ENCODE assay signal across 8 mouse cellular contexts in the genomic region with DNA sequence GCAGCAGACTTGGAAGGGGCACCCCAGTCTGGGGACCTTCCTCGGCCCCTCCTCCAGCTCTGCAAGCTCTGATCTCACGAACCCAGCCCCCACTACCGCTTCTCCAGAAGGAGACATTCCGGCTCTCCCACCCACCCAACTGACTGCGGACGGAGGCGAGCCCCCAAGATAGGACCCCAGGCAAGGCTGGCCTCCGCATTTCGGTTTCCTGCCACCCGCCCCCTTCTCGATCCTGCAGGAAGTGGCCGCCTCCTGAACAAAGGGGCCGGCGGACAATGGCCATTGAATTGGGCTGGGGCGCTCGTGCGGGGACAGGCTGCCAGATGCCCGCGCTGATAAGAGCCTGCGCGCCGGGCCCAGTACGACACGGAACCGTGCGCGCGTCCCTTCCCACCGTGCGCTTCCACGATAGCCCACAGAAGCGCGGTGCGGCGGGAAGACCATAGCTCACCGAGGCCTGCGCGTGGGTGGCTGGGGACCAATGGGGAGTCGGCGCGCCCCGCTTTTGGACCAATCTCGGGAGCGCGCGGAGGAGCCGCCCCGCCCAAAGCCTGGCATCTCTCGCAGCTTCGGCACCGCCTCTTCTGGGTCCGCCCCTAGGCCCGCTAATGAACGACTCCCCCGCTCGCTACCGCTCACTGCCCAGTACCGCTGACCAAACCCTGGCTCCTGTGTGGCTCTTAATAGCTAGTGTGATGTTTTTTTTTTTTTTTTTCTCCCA. TPM values are rescaled to one million over a fixed set of nuclear protein-coding genes. Genes with fewer than 3 reads are reported as not detected.
DNase-seq lines count a peak whose midpoint lies in the region; ATAC-seq and TF ChIP-seq lines count a peak whose summit lies in the region.

No protein-coding gene starts in this region.

- H3K27ac ChIP-seq in embryonic facial prominence, embryonic 12.5 days = peak overlapping the region; percentile 79
- 0 out of 2 replicates have a peak overlapping the region, but pooled peaks have one; percentile 42 for H3K27ac ChIP-seq in kidney, adult 2 months (ENCODE audit: insufficient read depth, low read depth, low read length)
- peak overlapping the region; percentile 84 for H3K27ac ChIP-seq in limb, embryonic 12.5 days
- H3K27ac ChIP-seq in midbrain, embryonic 14.5 days (replicated peaks; ENCODE audit: low read depth, low read length) = peak overlapping the region; percentile 94
- 0 out of 2 replicates have a peak overlapping the region, but pooled peaks have one; percentile 6 for H3K27ac ChIP-seq in spleen, adult 2 months (ENCODE audit: insufficient read depth, low read length)

- ATAC-seq in embryonic facial prominence, embryonic 12.5 days (ENCODE audit: insufficient number of reproducible peaks, insufficient read depth, low FRiP score, low TSS enrichment) = peak; percentile 68
- ATAC-seq in limb, embryonic 12.5 days (ENCODE audit: insufficient number of reproducible peaks, insufficient read depth, low FRiP score, low TSS enrichment, low read depth) = peak; percentile 78
- peak; percentile 91 for ATAC-seq in midbrain, embryonic 14.5 days (ENCODE audit: low FRiP score, low TSS enrichment)

- TF ChIP-seq CTCF in kidney, adult 2 months (conservative IDR thresholded peaks at IDR 0.05; ENCODE audit: insufficient read depth, insufficient read length, low read depth, low read length) = no peak
- TF ChIP-seq CTCF in spleen, adult 2 months (IDR thresholded peaks at IDR 0.05; ENCODE audit: extremely low read depth, insufficient read depth, insufficient read length, insufficient replicate concordance) = no peak

- WGBS in embryonic facial prominence, embryonic 12.5 days = under 1% methylated on average over 58 of the region's 58 CpGs
- under 1% methylated on average over 58 of the region's 58 CpGs for WGBS in kidney, adult 2 months
- under 1% methylated on average over 58 of the region's 58 CpGs for WGBS in limb, embryonic 12.5 days
- WGBS in midbrain, embryonic 14.5 days = under 1% methylated on average over 58 of the region's 58 CpGs
- 1% methylated on average over 58 of the region's 58 CpGs for WGBS in spleen, adult 2 months

- no peaks in the 10 kb centered on the region for H3K27me3 ChIP-seq in embryonic facial prominence, embryonic 12.5 days
- H3K27me3 ChIP-seq in kidney, adult 2 months (replicated peaks; ENCODE audit: control insufficient read depth, insufficient read depth, low read length) = no peaks in the 10 kb centered on the region
- no peaks in the 10 kb centered on the region; the same call in 1 of the 2 replicates for H3K27me3 ChIP-seq in limb, embryonic 12.5 days
- H3K27me3 ChIP-seq in midbrain, embryonic 14.5 days (ENCODE audit: control insufficient read depth, insufficient read depth, low read length) = no peaks in the 10 kb centered on the region
- peaks cover 8% of the 10 kb centered on the region for H3K27me3 ChIP-seq in spleen, adult 2 months (ENCODE audit: control insufficient read depth, insufficient read depth, low read length)

- H3K36me3 ChIP-seq in embryonic facial prominence, embryonic 12.5 days = no peaks in the 10 kb centered on the region
- no peaks in the 10 kb centered on the region for H3K36me3 ChIP-seq in kidney, adult 2 months (ENCODE audit: control insufficient read depth, insufficient read depth, low read length)
- H3K36me3 ChIP-seq in limb, embryonic 12.5 days = peaks cover 3% of the 10 kb centered on the region
- H3K36me3 ChIP-seq in midbrain, embryonic 14.5 days (ENCODE audit: control insufficient read depth, insufficient read depth, low read length) = no peaks in the 10 kb centered on the region
- no peaks in the 10 kb centered on the region for H3K36me3 ChIP-seq in spleen, adult 2 months (ENCODE audit: control insufficient read depth, insufficient read depth, low read length)

- H3K9ac ChIP-seq in embryonic facial prominence, embryonic 12.5 days = peak overlapping the region; percentile 72
- peak overlapping the region; percentile 83 for H3K9ac ChIP-seq in limb, embryonic 12.5 days (replicated peaks)
- H3K9ac ChIP-seq in midbrain, embryonic 14.5 days (replicated peaks; ENCODE audit: low read length) = peak overlapping the region; percentile 88

- TF ChIP-seq POLR2A in kidney, adult 2 months (IDR thresholded peaks at IDR 0.05; ENCODE audit: low read depth, low read length) = no peak
- TF ChIP-seq POLR2A in spleen, adult 2 months (IDR thresholded peaks at IDR 0.05; ENCODE audit: low read depth, low read length) = no peak

- H3K9me3 ChIP-seq in embryonic facial prominence, embryonic 12.5 days = no peaks in the 10 kb centered on the region
- no peaks in the 10 kb centered on the region for H3K9me3 ChIP-seq in limb, embryonic 12.5 days
- H3K9me3 ChIP-seq in midbrain, embryonic 14.5 days (ENCODE audit: control insufficient read depth, low read length) = no peaks in the 10 kb centered on the region

- DNase-seq in 3T3-L1 (ENCODE audit: low read depth, low spot score) = peak; percentile 87
- peak; percentile 94 to 96 for DNase-seq in adrenal gland, postnatal 36 days
- peak; percentile 87 to 91 for DNase-seq in heart, adult 18-20 months
- DNase-seq in kidney, adult 2 months = peak; percentile 92
- DNase-seq in midbrain, embryonic 14.5 days = peak; percentile 98
- peak in 1 of 2 experiments; percentile 66 for DNase-seq in spleen, adult 2 months (ENCODE audit: low read depth in 1 of 2, low spot score in 2 of 2)

- H3K4me1 ChIP-seq in embryonic facial prominence, embryonic 12.5 days = peaks cover 16% of the 10 kb centered on the region
- H3K4me1 ChIP-seq in kidney, adult 2 months (ENCODE audit: control insufficient read depth, insufficient read depth, low read length) = no peaks in the 10 kb centered on the region
- H3K4me1 ChIP-seq in limb, embryonic 12.5 days (replicated peaks) = peaks cover 18% of the 10 kb centered on the region
- peaks cover 17% of the 10 kb centered on the region for H3K4me1 ChIP-seq in midbrain, embryonic 14.5 days (ENCODE audit: control insufficient read depth, insufficient read depth, low read length)
- peaks cover 4% of the 10 kb centered on the region; the same call in 1 of the 2 replicates for H3K4me1 ChIP-seq in spleen, adult 2 months (ENCODE audit: control insufficient read depth, insufficient read depth, insufficient read length)

- H3K4me2 ChIP-seq in embryonic facial prominence, embryonic 12.5 days (replicated peaks) = peak overlapping the region; percentile 91
- peak overlapping the region; percentile 92 for H3K4me2 ChIP-seq in limb, embryonic 12.5 days
- H3K4me2 ChIP-seq in midbrain, embryonic 14.5 days (ENCODE audit: low read length) = peak overlapping the region; percentile 92

- peak overlapping the region; percentile 62 for H3K4me3 ChIP-seq in embryonic facial prominence, embryonic 12.5 days
- peak overlapping the region; percentile 57 for H3K4me3 ChIP-seq in kidney, adult 2 months (ENCODE audit: insufficient read depth, low read depth, low read length)
- peak overlapping the region; percentile 64 for H3K4me3 ChIP-seq in limb, embryonic 12.5 days (replicated peaks)
- peak overlapping the region; percentile 61 for H3K4me3 ChIP-seq in midbrain, embryonic 14.5 days (replicated peaks; ENCODE audit: low read depth, low read length)
- peak overlapping the region; percentile 55; the same call in 1 of the 2 replicates for H3K4me3 ChIP-seq in spleen, adult 2 months (ENCODE audit: extremely low read depth, insufficient read depth, insufficient read length)

RNA-seq across cellular contexts. Expression of gene Nudt14, which starts 8.3 kb away (rescaled TPM):
- total RNA-seq in adrenal gland, postnatal 36 days (2021) = 10 to 100 TPM; 26.5 to 34.7 TPM
- polyA plus RNA-seq in embryonic facial prominence, embryonic 12.5 days (2016; fragmentation: Nextera tagmentation; extraction: Ambion mirVana) = 83.0 and 87.2 TPM in 2 replicates
- total RNA-seq in heart, adult 18-20 months (2021) = 1 to 10 TPM; 8.2 to 9.2 TPM
- polyA plus RNA-seq in kidney, adult 2 months (2012; rRNA removed) = 66.1 and 73.0 TPM in 2 replicates
- polyA plus RNA-seq in limb, embryonic 12.5 days (2016; fragmentation: Nextera tagmentation; extraction: Ambion mirVana) = 81.6 and 95.2 TPM in 2 replicates
- polyA plus RNA-seq in midbrain, embryonic 14.5 days (2014; fragmentation: Nextera tagmentation; extraction: Ambion mirVana) = 53.2 and 59.4 TPM in 2 replicates
- 25.4 and 28.8 TPM in 2 replicates for polyA plus RNA-seq in spleen, adult 2 months (2012; rRNA removed)

RNA-seq across cellular contexts. Expression of gene Jag2, which starts 20.6 kb away (rescaled TPM):
- 1 to 10 TPM; 4.3 to 6.5 TPM for total RNA-seq in adrenal gland, postnatal 36 days (2021)
- polyA plus RNA-seq in embryonic facial prominence, embryonic 12.5 days (2016; fragmentation: Nextera tagmentation; extraction: Ambion mirVana) = 7.9 and 8.8 TPM in 2 replicates
- total RNA-seq in heart, adult 18-20 months (2021) = 10 to 100 TPM; 31.5 to 38.6 TPM
- 10.1 and 10.6 TPM in 2 replicates for polyA plus RNA-seq in kidney, adult 2 months (2012; rRNA removed)
- 6.4 and 6.8 TPM in 2 replicates for polyA plus RNA-seq in limb, embryonic 12.5 days (2016; fragmentation: Nextera tagmentation; extraction: Ambion mirVana)
- polyA plus RNA-seq in midbrain, embryonic 14.5 days (2014; fragmentation: Nextera tagmentation; extraction: Ambion mirVana) = 15.1 and 18.5 TPM in 2 replicates
- 7.8 and 8.6 TPM in 2 replicates for polyA plus RNA-seq in spleen, adult 2 months (2012; rRNA removed)

RNA-seq across cellular contexts. Expression of gene Btbd6, which starts 26.1 kb away (rescaled TPM):
- total RNA-seq in adrenal gland, postnatal 36 days (2021) = 10 to 100 TPM; 15.5 to 23.7 TPM
- 25.6 and 27.4 TPM in 2 replicates for polyA plus RNA-seq in embryonic facial prominence, embryonic 12.5 days (2016; fragmentation: Nextera tagmentation; extraction: Ambion mirVana)
- 10 to 100 TPM; 24.3 to 27.6 TPM for total RNA-seq in heart, adult 18-20 months (2021)
- 31.8 and 45.2 TPM in 2 replicates for polyA plus RNA-seq in kidney, adult 2 months (2012; rRNA removed)
- polyA plus RNA-seq in limb, embryonic 12.5 days (2016; fragmentation: Nextera tagmentation; extraction: Ambion mirVana) = 25.7 and 29.1 TPM in 2 replicates
- 49.8 and 54.3 TPM in 2 replicates for polyA plus RNA-seq in midbrain, embryonic 14.5 days (2014; fragmentation: Nextera tagmentation; extraction: Ambion mirVana)
- polyA plus RNA-seq in spleen, adult 2 months (2012; rRNA removed) = 22.3 and 61.1 TPM in 2 replicates

RNA-seq across cellular contexts. Expression of gene Brf1, which starts 50.3 kb away (rescaled TPM):
- 10 to 100 TPM; 42.9 to 49.6 TPM for total RNA-seq in adrenal gland, postnatal 36 days (2021)
- 81.9 and 83.0 TPM in 2 replicates for polyA plus RNA-seq in embryonic facial prominence, embryonic 12.5 days (2016; fragmentation: Nextera tagmentation; extraction: Ambion mirVana)
- total RNA-seq in heart, adult 18-20 months (2021) = 10 to 100 TPM; 21.4 to 26.4 TPM
- polyA plus RNA-seq in kidney, adult 2 months (2012; rRNA removed) = 44.8 and 53.0 TPM in 2 replicates
- 76.0 and 83.0 TPM in 2 replicates for polyA plus RNA-seq in limb, embryonic 12.5 days (2016; fragmentation: Nextera tagmentation; extraction: Ambion mirVana)
- 37.7 and 55.1 TPM in 2 replicates for polyA plus RNA-seq in midbrain, embryonic 14.5 days (2014; fragmentation: Nextera tagmentation; extraction: Ambion mirVana)
- polyA plus RNA-seq in spleen, adult 2 months (2012; rRNA removed) = 127 and 186 TPM in 2 replicates

Comparison
In these comparisons a context has a peak if more than half of its experiments do, and no peak if none do; other contexts are left out.
1. H3K27ac ChIP-seq: peak in every context shown above with its lines; median percentile 94 in midbrain, embryonic 14.5 days; 84 in limb, embryonic 12.5 days; 79 in embryonic facial prominence, embryonic 12.5 days; 42 in kidney, adult 2 months; 6 in spleen, adult 2 months.